Mouse (Mus musculus) CH12.LX (cell line): Measurements from ENCODE around the gene Nmral1.
A peak's percentile ranks its signal among the peaks of the same experiment; 100 is the strongest.

Source experiments
- CTCF ChIP-seq, 2 experiments: IDR thresholded peaks in 1 of 2; conservative IDR thresholded peaks in 1 of 2; 2 replicates each; pipeline ENCODE4 v1.5.1; 2011 to 2012; ENCODE audit warnings: low read depth in 2 of 2, low read length in 2 of 2, improper control_type of control experiment in 1 of 2, inconsistent platforms in 1 of 2, mild to moderate bottlenecking in 1 of 2, moderate library complexity in 1 of 2
- EP300 ChIP-seq: IDR thresholded peaks from 2 replicates; pipeline ENCODE4 v1.6.1; 2011; ENCODE audit warnings: low read length, improper control_type of control experiment
- KAT2A ChIP-seq: IDR thresholded peaks from 2 replicates; pipeline ENCODE4 v1.6.1; 2012; ENCODE audit warnings: low read length, improper control_type of control experiment, inconsistent platforms; ENCODE audit not compliant: insufficient replicate concordance
- MAFK ChIP-seq: IDR thresholded peaks from 2 replicates; pipeline ENCODE4 v1.6.1; 2011; ENCODE audit warnings: low read length, improper control_type of control experiment; ENCODE audit not compliant: insufficient replicate concordance
- MXI1 ChIP-seq: IDR thresholded peaks from 2 replicates; pipeline ENCODE4 v1.6.1; 2011; ENCODE audit warnings: mild to moderate bottlenecking, low read depth, low read length, improper control_type of control experiment
- MYC ChIP-seq: IDR thresholded peaks from 2 replicates; pipeline ENCODE4 v1.6.1; 2011; ENCODE audit warnings: low read depth, mild to moderate bottlenecking, improper control_type of control experiment, low read length
- POLR2A ChIP-seq: IDR thresholded peaks from 2 replicates; pipeline ENCODE4 v1.6.1; 2011; ENCODE audit warnings: low read depth, mild to moderate bottlenecking, improper control_type of control experiment, low read length
- SMC3 ChIP-seq: IDR thresholded peaks from 2 replicates; pipeline ENCODE4 v1.6.1; 2011; ENCODE audit warnings: low read depth, low read length, improper control_type of control experiment
- TBP ChIP-seq: conservative IDR thresholded peaks from 2 replicates; pipeline ENCODE4 v1.6.1; 2011; ENCODE audit warnings: low read depth, low read length, improper control_type of control experiment
- ZC3H11A ChIP-seq: IDR thresholded peaks from 2 replicates; pipeline ENCODE4 v1.6.1; 2012; ENCODE audit warnings: low read depth, mild to moderate bottlenecking, inconsistent platforms, low read length, improper control_type of control experiment

DNA sequence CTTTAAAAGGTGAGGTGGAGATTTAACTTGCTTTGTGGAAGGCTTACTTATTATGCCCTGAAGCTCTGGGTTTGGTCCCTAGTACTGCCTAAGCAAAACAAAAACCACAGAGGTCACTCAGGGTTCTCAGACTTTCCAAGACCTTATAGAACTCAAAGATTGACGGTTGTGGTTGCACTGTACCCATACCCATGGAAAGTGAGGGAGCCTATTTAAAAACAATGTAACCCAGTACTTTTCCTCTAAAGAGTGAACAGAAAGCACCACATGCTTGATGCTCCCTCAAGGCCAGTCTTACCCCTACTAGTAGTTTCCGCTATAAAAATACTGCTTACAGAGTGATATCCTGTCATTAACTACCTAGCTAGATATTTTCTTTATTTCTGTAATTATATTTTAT lies 17.1 kb upstream of the Nmral1 start:
- no peak for TF ChIP-seq MXI1
- TF ChIP-seq CTCF (conservative IDR thresholded peaks at IDR 0.05 in 1 of 2, IDR thresholded peaks at IDR 0.05 in 1 of 2; ENCODE audit: low read depth in 2 of 2, low read length in 2 of 2) = no peak
- no peak for TF ChIP-seq KAT2A
- no peak for TF ChIP-seq POLR2A
- TF ChIP-seq MYC = no peak
- TF ChIP-seq ZC3H11A = no peak
- TF ChIP-seq TBP = no peak
- TF ChIP-seq EP300 = peak; percentile 40; the same call in 1 of the 2 replicates
- TF ChIP-seq SMC3 = no peak
- no peak for TF ChIP-seq MAFK
